Mouse (Mus musculus): ENCODE measurements around the gene Ctla4. TPM values are rescaled to one million over a fixed set of nuclear protein-coding genes. Genes with fewer than 3 reads are reported as not detected.

The Ctla4 gene
- polyA plus RNA-seq, 1 experiment from 2014 or later: not detected

- ATAC-seq: no peak
- H3K9me3 ChIP-seq: no peaks in the 10 kb centered on the region
- no peak overlapping the region for H3K9ac ChIP-seq
- H3K27ac ChIP-seq: no peak overlapping the region
- peaks cover 7% of the 10 kb centered on the region; the same call in 1 of the 2 replicates for H3K4me1 ChIP-seq (replicated peaks)
- no peaks in the 10 kb centered on the region for H3K36me3 ChIP-seq
- no peaks in the 10 kb centered on the region for H3K27me3 ChIP-seq (replicated peaks)
- no peak overlapping the region for H3K4me3 ChIP-seq (replicated peaks)
- WGBS: 73% methylated on average over 12 of the region's 12 CpGs
- no peak overlapping the region for H3K4me2 ChIP-seq (replicated peaks)
These were observed 29.2 kb upstream of the Ctla4 start for GRCm38 (mm10) chr1:60857351-60858220.

GRCm38 (mm10) chr1:60859159-60859558, 27.6 kb upstream of the Ctla4 start:
- H3K9me3 ChIP-seq: no peaks in the 10 kb centered on the region
- H3K9ac ChIP-seq: no peak overlapping the region
- no peak overlapping the region for H3K4me2 ChIP-seq (replicated peaks)
- no peak for ATAC-seq
- peaks cover 8% of the 10 kb centered on the region; the same call in 1 of the 2 replicates for H3K4me1 ChIP-seq (replicated peaks)
- H3K36me3 ChIP-seq: no peaks in the 10 kb centered on the region
- H3K27me3 ChIP-seq (replicated peaks): no peaks in the 10 kb centered on the region
- no peak overlapping the region for H3K4me3 ChIP-seq (replicated peaks)
- 58% methylated on average over 3 of the region's 3 CpGs for WGBS
- no peak overlapping the region for H3K27ac ChIP-seq

- no peak overlapping the region for H3K4me2 ChIP-seq (replicated peaks)
- no peak overlapping the region for H3K9ac ChIP-seq
- ATAC-seq: no peak
- H3K27ac ChIP-seq: no peak overlapping the region
- H3K4me3 ChIP-seq (replicated peaks): no peak overlapping the region
- no peaks in the 10 kb centered on the region for H3K9me3 ChIP-seq
- WGBS: 78% methylated on average over 3 of the region's 3 CpGs
- H3K4me1 ChIP-seq (replicated peaks): peaks cover 8% of the 10 kb centered on the region; the same call in 1 of the 2 replicates
- H3K27me3 ChIP-seq (replicated peaks): no peaks in the 10 kb centered on the region
- no peaks in the 10 kb centered on the region for H3K36me3 ChIP-seq
These were observed 27.0 kb upstream of the Ctla4 start for GRCm38 (mm10) chr1:60859842-60860241.

- Histone ChIP-seq H3K27ac (no peak overlapping the region), H3K4me3 (replicated peaks) (no peak overlapping the region), H3K4me2 (replicated peaks) (peak overlapping the region; percentile 35; the same call in 1 of the 2 replicates), H3K9ac (no peak overlapping the region), H3K4me1 (replicated peaks) (peaks cover 8% of the 10 kb centered on the region; the same call in 1 of the 2 replicates), H3K27me3 (replicated peaks) (no peaks in the 10 kb centered on the region), H3K36me3 (no peaks in the 10 kb centered on the region), H3K9me3 (no peaks in the 10 kb centered on the region)
- WGBS: 15% methylated on average over 3 of the region's 3 CpGs
- peak; percentile 48; the same call in 1 of the 2 replicates for ATAC-seq
These were observed 26.3 kb upstream of the Ctla4 start for GRCm38 (mm10) chr1:60860357-60860946.

- Histone ChIP-seq H3K4me2 (replicated peaks) (peak overlapping the region; percentile 35; the same call in 1 of the 2 replicates), H3K27ac (no peak overlapping the region), H3K27me3 (replicated peaks) (no peaks in the 10 kb centered on the region), H3K4me1 (replicated peaks) (peaks cover 8% of the 10 kb centered on the region; the same call in 1 of the 2 replicates), H3K9ac (no peak overlapping the region), H3K4me3 (replicated peaks) (no peak overlapping the region), H3K9me3 (no peaks in the 10 kb centered on the region), H3K36me3 (no peaks in the 10 kb centered on the region)
- 36% methylated on average over 5 of the region's 5 CpGs for WGBS
- no peak for ATAC-seq
These were observed 25.8 kb upstream of the Ctla4 start for GRCm38 (mm10) chr1:60860955-60861354.

GRCm38 (mm10) chr1:60861431-60861830, 25.4 kb upstream of the Ctla4 start:
- no peak for ATAC-seq
- H3K4me1 ChIP-seq (replicated peaks): peaks cover 8% of the 10 kb centered on the region; the same call in 1 of the 2 replicates
- no peaks in the 10 kb centered on the region for H3K36me3 ChIP-seq
- H3K9me3 ChIP-seq: no peaks in the 10 kb centered on the region
- 74% methylated on average over 5 of the region's 5 CpGs for WGBS
- no peak overlapping the region for H3K27ac ChIP-seq
- H3K4me2 ChIP-seq (replicated peaks): no peak overlapping the region
- H3K9ac ChIP-seq: no peak overlapping the region
- no peaks in the 10 kb centered on the region for H3K27me3 ChIP-seq (replicated peaks)
- no peak overlapping the region for H3K4me3 ChIP-seq (replicated peaks)

GRCm38 (mm10) chr1:60862510-60862909, 24.3 kb upstream of the Ctla4 start:
- no peak for ATAC-seq
- Histone ChIP-seq H3K27me3 (replicated peaks) (no peaks in the 10 kb centered on the region), H3K4me3 (replicated peaks) (no peak overlapping the region), H3K4me2 (replicated peaks) (no peak overlapping the region), H3K4me1 (replicated peaks) (peaks cover 8% of the 10 kb centered on the region; the same call in 1 of the 2 replicates), H3K9me3 (no peaks in the 10 kb centered on the region), H3K36me3 (no peaks in the 10 kb centered on the region), H3K27ac (no peak overlapping the region), H3K9ac (no peak overlapping the region)
- 52% methylated on average over 3 of the region's 3 CpGs for WGBS

GRCm38 (mm10) chr1:60862951-60863461, 23.8 kb upstream of the Ctla4 start:
- peak overlapping the region; percentile 22; the same call in 1 of the 2 replicates for H3K4me2 ChIP-seq (replicated peaks)
- ATAC-seq: peak; percentile 21

GRCm38 (mm10) chr1:60863701-60864100, 23.1 kb upstream of the Ctla4 start:
- H3K9ac ChIP-seq: no peak overlapping the region
- H3K4me3 ChIP-seq (replicated peaks): no peak overlapping the region
- H3K27me3 ChIP-seq (replicated peaks): no peaks in the 10 kb centered on the region
- no peak for ATAC-seq
- no peaks in the 10 kb centered on the region for H3K36me3 ChIP-seq
- peaks cover 8% of the 10 kb centered on the region; the same call in 1 of the 2 replicates for H3K4me1 ChIP-seq (replicated peaks)
- WGBS: 73% methylated on average over 3 of the region's 3 CpGs
- no peak overlapping the region for H3K4me2 ChIP-seq (replicated peaks)
- H3K27ac ChIP-seq: no peak overlapping the region
- H3K9me3 ChIP-seq: no peaks in the 10 kb centered on the region

More at GRCm38 (mm10) chr1:60862951-60863461, 23.8 kb upstream of the Ctla4 start:
- Histone ChIP-seq H3K9ac (no peak overlapping the region), H3K27ac (no peak overlapping the region), H3K36me3 (no peaks in the 10 kb centered on the region), H3K9me3 (no peaks in the 10 kb centered on the region), H3K4me3 (replicated peaks) (no peak overlapping the region), H3K4me1 (replicated peaks) (peaks cover 8% of the 10 kb centered on the region; the same call in 1 of the 2 replicates), H3K27me3 (replicated peaks) (no peaks in the 10 kb centered on the region)
- 35% methylated on average over 13 of the region's 13 CpGs for WGBS

- Histone ChIP-seq H3K27ac (no peak overlapping the region), H3K4me2 (replicated peaks) (no peak overlapping the region), H3K4me1 (replicated peaks) (peaks cover 8% of the 10 kb centered on the region; the same call in 1 of the 2 replicates), H3K36me3 (no peaks in the 10 kb centered on the region), H3K9ac (no peak overlapping the region), H3K9me3 (no peaks in the 10 kb centered on the region), H3K27me3 (replicated peaks) (no peaks in the 10 kb centered on the region), H3K4me3 (replicated peaks) (no peak overlapping the region)
- ATAC-seq: no peak
- 79% methylated on average over 2 of the region's 2 CpGs for WGBS
These were observed 21.6 kb upstream of the Ctla4 start for GRCm38 (mm10) chr1:60865167-60865566.

- no peaks in the 10 kb centered on the region for H3K36me3 ChIP-seq
- H3K27me3 ChIP-seq (replicated peaks): no peaks in the 10 kb centered on the region
- no peak overlapping the region for H3K4me3 ChIP-seq (replicated peaks)
- peaks cover 6% of the 10 kb centered on the region; the same call in 1 of the 2 replicates for H3K4me1 ChIP-seq (replicated peaks)
- no peak overlapping the region for H3K4me2 ChIP-seq (replicated peaks)
- H3K9me3 ChIP-seq: no peaks in the 10 kb centered on the region
- WGBS: 69% methylated on average over 5 of the region's 5 CpGs
- no peak overlapping the region for H3K27ac ChIP-seq
- H3K9ac ChIP-seq: no peak overlapping the region
- ATAC-seq: no peak
These were observed 20.8 kb upstream of the Ctla4 start for GRCm38 (mm10) chr1:60866043-60866442.
